Mouse (Mus musculus): ENCODE results near the gene Hoxc9.

- TF ChIP-seq CTCF (IDR thresholded peaks at IDR 0.05; ENCODE audit: borderline replicate concordance, insufficient read depth, low read length), result no peak
- TF ChIP-seq POLR2A (IDR thresholded peaks at IDR 0.05; ENCODE audit: low read depth, low read length), result no peak
These were observed 53.9 kb downstream of the Hoxc9 start for GRCm38 (mm10) chr15:103030142-103030541.

All from embryonic fibroblast, embryonic 13.5 days (primary cell).